Mouse (Mus musculus) liver, embryonic 14.5 days (tissue): ENCODE results near the gene Abcb1b. TPM values are rescaled to one million over a fixed set of nuclear protein-coding genes. Genes with fewer than 3 reads are reported as not detected.
A peak's percentile ranks its signal among the peaks of the same experiment; 100 is the strongest.

Experiments used
- ATAC-seq: fragments of 200-750 bp; cut with Nextera tagmentation; 2 replicates; pipeline ENCODE4 v1.8.0; 2017; ENCODE audit warnings: moderate number of reproducible peaks, mild to moderate bottlenecking, moderate library complexity; ENCODE audit not compliant: insufficient read depth
- DNase-seq, 3 experiments: peaks; one replicate each; pipeline ENCODE4 v3.0.0-alpha.2; 2012 to 2013; ENCODE audit warnings: low read depth in 3 of 3, low spot score in 3 of 3
- H3K27ac ChIP-seq: fragments of 300-500 bp; sonication (generic); 2 replicates; pipeline ENCODE4 v1.5.1; 2014; ENCODE audit warnings: moderate library complexity, mild to moderate bottlenecking, control low read depth, inconsistent platforms
- H3K27me3 ChIP-seq: fragments of 300-500 bp; sonication (generic); 2 replicates; pipeline ENCODE4 v1.6.1; 2014; ENCODE audit warnings: mild to moderate bottlenecking, low read length, moderate library complexity; ENCODE audit not compliant: control insufficient read depth, insufficient read depth
- H3K36me3 ChIP-seq: fragments of 300-500 bp; sonication (generic); replicated peaks from 2 replicates; pipeline ENCODE4 v1.6.1; 2014; ENCODE audit warnings: low read depth; ENCODE audit not compliant: control insufficient read depth, insufficient read depth
- H3K4me1 ChIP-seq, 2 experiments: fragments of 200-500 bp in 1 of 2; fragments of 300-500 bp in 1 of 2; sonication (generic) in 1 of 2; replicated peaks; 2 replicates each; pipeline ENCODE4 v1.6.1; 2012 to 2014; ENCODE audit warnings: antibody characterized with exemption in 1 of 2, inconsistent platforms in 1 of 2, low read length in 1 of 2; ENCODE audit not compliant: control insufficient read depth in 2 of 2, insufficient read depth in 2 of 2
- H3K4me2 ChIP-seq: fragments of 300-500 bp; sonication (generic); 2 replicates; pipeline ENCODE4 v1.6.1; 2014; ENCODE audit warnings: low read depth, mild to moderate bottlenecking, control low read depth, moderate library complexity
- H3K4me3 ChIP-seq, 2 experiments: fragments of 200-500 bp in 1 of 2; fragments of 300-500 bp in 1 of 2; sonication (generic) in 1 of 2; 2 replicates each; pipeline ENCODE4 v1.5.1; 2012 to 2014; ENCODE audit warnings: low read depth in 2 of 2, low read length in 2 of 2, mild to moderate bottlenecking in 2 of 2, control low read depth in 1 of 2, inconsistent platforms in 1 of 2, moderate library complexity in 1 of 2; ENCODE audit not compliant: insufficient read depth in 1 of 2
- H3K9ac ChIP-seq: fragments of 300-500 bp; sonication (generic); replicated peaks from 2 replicates; pipeline ENCODE4 v1.6.1; 2014; ENCODE audit warnings: mild to moderate bottlenecking, control low read depth, moderate library complexity
- H3K9me3 ChIP-seq: fragments of 300-500 bp; sonication (generic); 2 replicates; pipeline ENCODE4 v1.6.1; 2016; ENCODE audit warnings: low read length, mixed read lengths; ENCODE audit not compliant: control insufficient read depth
- CTCF ChIP-seq: IDR thresholded peaks from 2 replicates; pipeline ENCODE4 v1.5.1; 2016; ENCODE audit warnings: antibody characterized with exemption, low read depth, control low read depth
- EP300 ChIP-seq: IDR thresholded peaks from 2 replicates; pipeline ENCODE4 v1.6.1; 2016; ENCODE audit warnings: antibody characterized with exemption, low read depth
- WGBS: fragments of 180-500 bp; shearing (Covaris S2); extraction: QIAGEN DNeasy Blood & Tissue Kit; methylation state at CpG from one replicate; pipeline ENCODE4 v1.1.7; 2014; ENCODE audit not compliant: insufficient replicate concordance; 5-methylcytosine and 5-hydroxymethylcytosine counted together
- polyA plus RNA-seq, 2 experiments: library from polyadenylated mRNA; depleted of rRNA in 1 of 2; stranded (reverse) in 1 of 2; unstranded in 1 of 2; fragments of >200 nt; fragmentation: Nextera tagmentation in 1 of 2; extraction: Ambion mirVana in 1 of 2; gene quantifications; 2 replicates each; pipeline versions ENCODE4 v1.2.1 to v1.2.3; 2012 to 2014

Abcb1b gene
- polyA plus RNA-seq, 2 experiments: 0.20 to 0.84 TPM

DNA sequence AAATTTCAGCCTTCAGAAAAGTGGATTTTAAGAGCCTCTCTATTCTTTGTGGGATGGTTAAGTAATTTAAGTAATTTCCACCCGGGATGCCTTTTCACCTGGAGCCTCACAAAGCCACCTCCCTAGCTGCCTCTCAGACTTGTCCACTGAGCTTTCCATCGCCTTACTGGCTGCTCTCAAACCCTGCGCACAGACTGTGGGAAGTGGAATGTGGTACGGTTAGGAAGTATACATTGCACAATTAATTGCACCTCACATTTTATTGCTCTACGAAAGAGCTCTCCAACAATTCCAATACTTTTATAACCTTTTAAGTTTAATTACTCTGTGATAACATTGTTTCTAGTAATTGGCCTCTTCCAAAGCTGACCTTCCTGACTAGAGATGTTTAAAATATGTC is 68.4 kb downstream of the Abcb1b start:
- H3K27me3 ChIP-seq: no peaks in the 10 kb centered on the region
- no peak overlapping the region for H3K9ac ChIP-seq
- 76% methylated on average over 5 of the region's 5 CpGs for WGBS
- no peak overlapping the region for H3K4me3 ChIP-seq
- no peaks in the 10 kb centered on the region for H3K4me1 ChIP-seq
- H3K4me2 ChIP-seq: no peak overlapping the region
- no peaks in the 10 kb centered on the region for H3K9me3 ChIP-seq
- H3K36me3 ChIP-seq: no peaks in the 10 kb centered on the region
- DNase-seq (no peak), ATAC-seq (no peak)
- H3K27ac ChIP-seq: no peak overlapping the region
- TF ChIP-seq CTCF (no peak), EP300 (no peak)

DNA sequence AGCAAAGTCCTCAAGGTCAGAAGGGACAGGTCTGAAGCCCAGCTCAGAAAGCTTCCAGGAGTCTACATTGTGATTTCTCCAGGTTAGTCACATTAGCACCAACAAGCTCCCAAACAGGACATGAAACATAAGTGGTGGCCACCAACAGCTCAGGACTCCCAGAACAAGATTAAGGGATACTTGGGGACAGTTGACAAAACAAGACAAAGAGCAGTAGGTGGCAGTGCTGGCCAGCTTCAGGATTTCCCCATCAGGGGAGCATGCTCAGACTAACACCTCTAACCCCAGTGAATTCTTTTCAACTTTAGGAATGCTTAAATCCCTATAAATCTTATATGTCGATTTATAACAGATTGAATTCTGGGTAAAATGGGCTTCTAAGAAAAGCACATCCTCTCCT is 70.1 kb downstream of the Abcb1b start:
- no peaks in the 10 kb centered on the region for H3K27me3 ChIP-seq
- no peak overlapping the region for H3K4me2 ChIP-seq
- H3K9me3 ChIP-seq: no peaks in the 10 kb centered on the region
- H3K4me3 ChIP-seq: no peak overlapping the region
- no peak overlapping the region for H3K27ac ChIP-seq
- TF ChIP-seq EP300 (no peak), CTCF (peak; percentile 72)
- peaks cover 0 to 3% of the 10 kb centered on the region in 2 experiments; a peak in 1 of 4 replicates for H3K4me1 ChIP-seq
- DNase-seq (peak in 2 of 3 experiments; percentile 22 to 30), ATAC-seq (0 out of 2 replicates have a peak, but pooled peaks have one; percentile 67)
- WGBS: 13% methylated on average over 1 of the region's 1 CpGs
- no peak overlapping the region for H3K9ac ChIP-seq
- H3K36me3 ChIP-seq: no peaks in the 10 kb centered on the region

DNA sequence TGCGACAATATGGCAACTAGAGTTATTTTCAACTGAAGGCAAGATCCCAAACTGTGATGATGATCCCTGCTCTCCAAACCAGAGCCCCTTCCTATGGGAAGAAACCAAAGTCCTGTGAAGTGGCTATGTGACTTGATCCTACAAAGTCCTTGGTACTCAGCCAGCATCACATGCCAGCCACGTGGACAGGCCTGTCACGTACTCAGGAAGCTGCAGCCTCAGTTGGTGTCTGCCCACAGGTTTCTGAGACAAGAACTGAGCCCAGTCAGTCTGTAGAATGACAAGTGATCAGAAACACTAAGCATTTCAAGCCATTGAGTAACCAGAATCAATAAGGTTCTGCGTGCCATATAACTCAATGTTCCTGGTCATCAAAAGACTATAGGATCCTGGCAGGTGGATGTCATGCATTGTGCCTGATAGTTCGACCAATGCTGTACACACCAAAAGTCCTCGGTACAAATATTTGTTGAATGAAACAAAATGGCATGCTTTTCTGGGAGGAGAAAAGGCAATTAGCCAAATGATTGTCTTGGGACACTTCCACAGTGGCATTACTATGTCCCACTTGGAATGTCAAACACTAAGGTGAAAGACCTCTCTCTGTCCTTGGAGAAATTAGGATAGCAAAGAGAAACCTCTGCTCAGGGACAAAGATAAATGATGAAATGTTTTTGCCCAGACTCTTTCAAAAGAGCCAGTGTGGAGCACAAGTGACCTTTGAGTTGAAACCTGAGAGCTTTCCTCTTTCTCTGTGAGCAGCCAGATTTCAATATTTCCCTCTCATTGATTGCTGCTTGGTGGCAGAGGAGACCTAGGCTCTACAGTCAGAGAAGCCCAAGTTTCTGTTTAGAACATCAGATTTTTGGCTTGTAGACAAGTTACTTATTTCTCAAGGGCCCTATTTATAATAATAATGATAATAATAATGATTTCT is 75.3 kb downstream of the Abcb1b start:
- Histone ChIP-seq H3K4me3 (no peak overlapping the region), H3K27ac (no peak overlapping the region), H3K4me2 (no peak overlapping the region), H3K9me3 (no peaks in the 10 kb centered on the region), H3K4me1 (peaks cover 0 to 3% of the 10 kb centered on the region in 2 experiments; a peak in 1 of 4 replicates), H3K36me3 (no peaks in the 10 kb centered on the region), H3K9ac (no peak overlapping the region), H3K27me3 (no peaks in the 10 kb centered on the region)
- ATAC-seq (0 out of 2 replicates have a peak, but pooled peaks have one; percentile 28), DNase-seq (no peak)
- TF ChIP-seq CTCF: no peak
- no peak for TF ChIP-seq EP300
- 68% methylated on average over 6 of the region's 6 CpGs for WGBS

DNA sequence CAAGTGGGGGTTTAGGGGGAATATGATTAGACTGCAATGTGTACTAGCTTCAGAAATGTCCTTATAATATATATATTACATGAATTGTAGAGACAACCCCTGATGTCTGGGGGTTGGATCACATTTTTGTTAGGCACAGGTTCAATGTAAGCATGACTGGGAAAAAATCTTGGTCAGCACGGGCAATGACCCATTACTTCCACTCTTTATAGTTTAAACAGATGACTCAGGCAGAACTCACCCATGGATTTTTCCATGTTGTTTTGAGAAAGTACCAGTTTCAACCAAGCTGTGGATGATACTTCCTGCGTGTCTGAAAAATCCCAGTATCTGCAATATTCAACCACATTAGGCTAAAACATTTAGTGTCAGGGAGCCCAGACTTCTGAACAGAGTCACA is 79.1 kb downstream of the Abcb1b start:
- ATAC-seq: no peak
- Histone ChIP-seq H3K4me3 (no peak overlapping the region), H3K27ac (no peak overlapping the region), H3K4me1 (peaks cover 0 to 3% of the 10 kb centered on the region in 2 experiments; a peak in 1 of 4 replicates), H3K9ac (no peak overlapping the region), H3K4me2 (no peak overlapping the region), H3K36me3 (no peaks in the 10 kb centered on the region), H3K27me3 (no peaks in the 10 kb centered on the region), H3K9me3 (no peaks in the 10 kb centered on the region)
- TF ChIP-seq EP300: no peak
- no peak for TF ChIP-seq CTCF
- 68% methylated on average over 2 of the region's 2 CpGs for WGBS
- DNase-seq: no peak

DNA sequence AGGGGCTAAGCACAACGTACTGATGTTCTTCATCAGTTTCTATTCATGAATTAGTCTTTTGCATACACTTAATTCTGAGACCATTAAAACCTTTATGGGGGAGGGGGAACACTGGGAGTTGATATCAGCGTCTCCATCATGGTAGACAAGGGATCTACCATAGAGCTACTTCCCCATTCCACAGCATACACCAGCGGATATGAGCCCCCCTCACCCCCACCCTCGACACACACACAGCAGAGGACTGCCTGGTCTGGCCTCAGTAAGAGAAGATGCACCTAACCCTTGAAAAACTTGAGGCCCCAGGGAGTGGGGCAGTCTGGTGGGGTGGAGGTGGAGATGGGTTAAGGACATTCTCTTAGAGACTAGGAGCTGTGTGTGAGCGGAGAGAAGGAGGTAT is 79.9 kb downstream of the Abcb1b start:
- H3K4me1 ChIP-seq: peaks cover 0 to 2% of the 10 kb centered on the region in 2 experiments; a peak in 1 of 4 replicates
- H3K9me3 ChIP-seq: no peaks in the 10 kb centered on the region
- DNase-seq (no peak), ATAC-seq (no peak)
- 38% methylated on average over 5 of the region's 5 CpGs for WGBS
- H3K9ac ChIP-seq: no peak overlapping the region
- H3K4me3 ChIP-seq: no peak overlapping the region
- H3K4me2 ChIP-seq: no peak overlapping the region
- no peak overlapping the region for H3K27ac ChIP-seq
- TF ChIP-seq EP300 (no peak), CTCF (no peak)
- no peaks in the 10 kb centered on the region for H3K27me3 ChIP-seq
- H3K36me3 ChIP-seq: no peaks in the 10 kb centered on the region
